Mouse (Mus musculus) stomach, postnatal 0 days (tissue): Measurements from ENCODE around the gene Zc3h15. TPM values are rescaled to one million over a fixed set of nuclear protein-coding genes. Genes with fewer than 3 reads are reported as not detected.

ENCODE experiments used
- ATAC-seq: fragments of 200-750 bp; cut with Nextera tagmentation; 2 replicates; pipeline ENCODE4 v1.8.0; 2017; ENCODE audit not compliant: low FRiP score, low TSS enrichment
- DNase-seq: peaks from one replicate; pipeline ENCODE4 v3.0.0-alpha.2; 2016; ENCODE audit warnings: low spot score
- H3K27ac ChIP-seq: fragments of 300-500 bp; sonication (generic); replicated peaks from 2 replicates; pipeline ENCODE4 v1.5.1; 2014; ENCODE audit warnings: mild to moderate bottlenecking, control low read depth
- H3K27me3 ChIP-seq: fragments of 300-500 bp; sonication (generic); 2 replicates; pipeline ENCODE4 v1.6.1; 2014; ENCODE audit warnings: low read length; ENCODE audit not compliant: control insufficient read depth, insufficient read depth
- H3K36me3 ChIP-seq: fragments of 300-500 bp; sonication (generic); 2 replicates; pipeline ENCODE4 v1.6.1; 2014; ENCODE audit warnings: low read length, mixed read lengths; ENCODE audit not compliant: control insufficient read depth, insufficient read depth
- H3K4me1 ChIP-seq: fragments of 300-500 bp; sonication (generic); replicated peaks from 2 replicates; pipeline ENCODE4 v1.6.1; 2014; ENCODE audit warnings: antibody characterized with exemption; ENCODE audit not compliant: control insufficient read depth, insufficient read depth
- H3K4me2 ChIP-seq: fragments of 300-500 bp; sonication (generic); replicated peaks from 2 replicates; pipeline ENCODE4 v1.6.1; 2014; ENCODE audit warnings: low read depth, mild to moderate bottlenecking, control low read depth, moderate library complexity
- H3K4me3 ChIP-seq: fragments of 300-500 bp; sonication (generic); 2 replicates; pipeline ENCODE4 v1.5.1; 2014; ENCODE audit warnings: low read depth, low read length, control low read depth
- H3K9ac ChIP-seq: fragments of 300-500 bp; sonication (generic); 2 replicates; pipeline ENCODE4 v1.6.1; 2014; ENCODE audit warnings: mild to moderate bottlenecking, low read length, control low read depth, mixed read lengths
- H3K9me3 ChIP-seq: fragments of 300-500 bp; sonication (generic); 2 replicates; pipeline ENCODE4 v1.6.1; 2016; ENCODE audit warnings: low read length; ENCODE audit not compliant: control insufficient read depth
- CTCF ChIP-seq: IDR thresholded peaks from 2 replicates; pipeline ENCODE4 v1.5.1; 2016; ENCODE audit warnings: antibody characterized with exemption, low read depth, mild to moderate bottlenecking, moderate library complexity
- EP300 ChIP-seq: optimal IDR thresholded peaks from 2 replicates; pipeline ENCODE3; 2016; ENCODE audit warnings: antibody characterized with exemption
- WGBS: fragments of 180-500 bp; shearing (Covaris S2); extraction: QIAGEN DNeasy Blood & Tissue Kit; methylation state at CpG from one replicate; pipeline ENCODE4 v1.1.7; 2014; 5-methylcytosine and 5-hydroxymethylcytosine counted together
- polyA plus RNA-seq: library from polyadenylated mRNA; unstranded; fragments of >200 nt; fragmentation: Nextera tagmentation; extraction: Ambion mirVana; gene quantifications from 2 replicates; pipeline ENCODE4 v1.2.1, GENCODE M21; 2015

Gene Zc3h15
- polyA plus RNA-seq, 1 experiment from 2014 or later: 106 TPM

DNA sequence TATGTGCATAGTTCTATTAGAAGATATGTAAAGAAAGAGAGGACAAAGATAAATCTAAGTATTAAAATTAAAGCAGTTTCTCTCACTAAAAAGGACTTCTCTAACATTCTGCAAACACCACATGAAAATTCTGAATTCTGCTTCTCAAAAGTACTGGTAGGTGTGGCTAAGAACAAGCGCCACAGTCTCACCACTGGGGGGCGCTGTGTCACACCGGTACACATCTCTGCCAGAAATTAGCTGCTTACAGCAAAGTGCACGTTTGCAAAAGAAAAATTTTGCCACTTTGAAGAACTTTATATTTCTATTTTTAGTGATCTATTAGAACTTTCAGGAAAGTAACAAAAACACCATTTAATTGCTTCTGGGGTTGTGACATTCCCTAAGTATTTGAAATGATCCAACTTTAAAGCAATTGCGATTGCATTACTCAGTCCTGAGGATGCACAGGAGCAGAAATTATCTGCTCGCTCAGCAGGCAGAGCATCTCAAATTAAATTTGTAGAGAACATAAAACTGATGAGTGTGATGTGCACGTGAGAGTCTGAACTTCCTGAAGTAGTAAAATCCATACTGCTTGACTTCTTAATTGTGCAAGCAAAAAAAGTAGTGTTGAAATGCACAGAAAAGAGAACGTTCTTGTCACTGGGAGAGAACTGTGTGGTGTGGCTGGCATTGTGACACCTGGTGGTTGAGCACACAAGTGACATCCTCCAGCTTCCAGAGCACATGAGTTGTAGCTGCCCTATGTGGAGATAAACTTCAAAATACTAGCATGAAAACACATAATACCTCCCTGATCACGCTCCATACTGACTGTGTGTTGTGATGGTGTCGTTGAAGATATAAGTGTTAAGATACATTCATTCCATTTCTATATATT, 18.8 kb upstream of the Zc3h15 start:
- DNase-seq (peak; percentile 85), ATAC-seq (no peak)
- TF ChIP-seq EP300: no peak
- TF ChIP-seq CTCF: peak; percentile 87
- Histone ChIP-seq H3K27ac (no peak overlapping the region), H3K4me2 (no peak overlapping the region; the same call in 1 of the 2 replicates), H3K9me3 (no peaks in the 10 kb centered on the region), H3K9ac (no peak overlapping the region), H3K36me3 (no peaks in the 10 kb centered on the region), H3K4me3 (no peak overlapping the region), H3K4me1 (no peaks in the 10 kb centered on the region), H3K27me3 (no peaks in the 10 kb centered on the region)
- whole genome bisulfite sequencing: 28% methylated on average over 10 of the region's 10 CpGs

DNA sequence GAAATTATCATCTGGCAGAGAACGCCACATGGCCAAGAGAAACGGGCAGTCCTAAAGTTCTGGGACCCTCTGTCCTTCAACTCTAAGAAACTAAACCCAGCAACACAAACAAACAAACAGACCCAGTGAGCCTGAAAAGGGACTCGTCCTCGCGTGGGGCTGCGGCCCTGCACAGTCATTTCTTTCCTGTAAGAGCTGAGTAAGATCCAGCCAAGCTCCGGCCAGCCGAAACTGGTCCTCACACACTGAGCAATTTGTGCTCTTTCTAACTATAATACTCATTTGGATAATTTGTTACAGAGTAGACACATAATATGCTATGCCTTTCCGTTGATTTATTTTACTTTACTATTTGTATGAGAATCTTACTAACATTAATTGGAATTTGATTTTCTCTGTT, 17.4 kb upstream of the Zc3h15 start:
- WGBS: 81% methylated on average over 9 of the region's 9 CpGs
- no peak overlapping the region for H3K27ac ChIP-seq
- H3K27me3 ChIP-seq: no peaks in the 10 kb centered on the region
- H3K9ac ChIP-seq: no peak overlapping the region
- H3K4me1 ChIP-seq: no peaks in the 10 kb centered on the region
- H3K4me3 ChIP-seq: no peak overlapping the region
- H3K36me3 ChIP-seq: no peaks in the 10 kb centered on the region
- DNase-seq (no peak), ATAC-seq (no peak)
- no peaks in the 10 kb centered on the region for H3K9me3 ChIP-seq
- TF ChIP-seq CTCF (no peak), EP300 (no peak)
- H3K4me2 ChIP-seq: no peak overlapping the region

DNA sequence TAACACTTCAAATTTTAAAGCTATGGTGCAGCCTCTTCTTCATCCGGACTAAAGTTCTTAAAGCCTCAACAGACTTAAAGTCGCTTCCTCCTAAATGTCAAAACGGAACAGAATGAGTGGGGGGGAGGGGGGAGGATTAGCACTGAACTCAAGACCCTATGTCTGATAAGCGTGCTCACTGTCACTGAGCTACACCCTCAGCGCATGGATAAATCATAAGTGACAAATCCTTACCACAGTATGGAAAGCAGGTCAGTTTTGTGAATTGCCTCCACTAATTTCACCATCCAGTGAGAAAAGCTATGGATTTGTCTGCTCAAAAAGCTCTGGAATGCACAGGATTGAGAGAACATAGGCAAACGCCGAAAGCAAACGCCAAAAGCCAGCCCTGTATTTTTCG, 16.7 kb upstream of the Zc3h15 start:
- no peaks in the 10 kb centered on the region for H3K4me1 ChIP-seq
- H3K36me3 ChIP-seq: no peaks in the 10 kb centered on the region
- DNase-seq: no peak
- ATAC-seq: no peak
- no peaks in the 10 kb centered on the region for H3K9me3 ChIP-seq
- no peak overlapping the region for H3K9ac ChIP-seq
- TF ChIP-seq CTCF (no peak), EP300 (no peak)
- H3K27ac ChIP-seq: no peak overlapping the region
- H3K4me3 ChIP-seq: no peak overlapping the region
- no peak overlapping the region for H3K4me2 ChIP-seq
- H3K27me3 ChIP-seq: no peaks in the 10 kb centered on the region
- WGBS: 77% methylated on average over 9 of the region's 9 CpGs

DNA sequence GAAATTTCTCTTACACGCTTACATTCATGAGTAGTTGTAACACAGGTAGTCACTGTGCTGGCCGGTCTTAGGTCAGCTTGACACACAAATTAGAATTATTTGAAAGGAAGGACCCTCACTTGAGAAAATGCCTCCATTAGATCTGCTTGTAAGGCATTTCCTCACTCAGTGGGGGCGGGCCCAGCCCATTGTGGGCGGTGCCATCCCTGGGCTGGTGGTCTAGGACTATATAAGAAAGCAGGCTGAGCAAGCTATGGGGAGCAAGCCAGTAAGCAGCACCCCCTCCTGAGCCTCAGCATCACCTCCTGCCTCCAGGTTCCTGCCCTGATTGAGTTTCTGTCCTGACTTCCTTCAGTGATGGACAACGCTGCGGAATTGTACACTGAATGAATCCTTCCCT, 16.3 kb upstream of the Zc3h15 start:
- H3K9ac ChIP-seq: no peak overlapping the region
- WGBS: 92% methylated on average over 6 of the region's 6 CpGs
- H3K36me3 ChIP-seq: no peaks in the 10 kb centered on the region
- H3K4me2 ChIP-seq: no peak overlapping the region
- no peak for TF ChIP-seq EP300
- TF ChIP-seq CTCF: no peak
- no peaks in the 10 kb centered on the region for H3K27me3 ChIP-seq
- H3K4me1 ChIP-seq: no peaks in the 10 kb centered on the region
- no peak for ATAC-seq
- no peak overlapping the region for H3K4me3 ChIP-seq
- no peak overlapping the region for H3K27ac ChIP-seq
- no peaks in the 10 kb centered on the region for H3K9me3 ChIP-seq
- no peak for DNase-seq

DNA sequence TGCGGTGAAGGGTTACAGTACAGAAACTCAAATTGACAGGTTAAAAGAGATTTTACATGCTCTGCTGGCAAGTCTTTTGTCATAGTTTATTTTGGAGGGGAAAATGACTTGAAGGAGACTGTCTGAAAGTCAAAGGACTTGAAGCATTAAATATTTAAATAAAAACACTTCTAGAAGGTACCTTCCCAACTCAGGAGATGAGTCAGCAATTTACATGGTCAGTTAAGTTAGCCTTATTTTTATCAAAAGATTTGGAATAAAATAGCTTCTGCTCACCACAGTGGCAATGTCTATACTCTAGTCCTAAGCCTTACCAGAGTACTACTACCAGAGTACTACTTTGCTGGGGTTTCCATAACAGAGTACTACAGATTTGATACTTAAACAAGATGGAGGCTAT, 2.2 kb upstream of the Zc3h15 start:
- ATAC-seq: no peak
- Histone ChIP-seq H3K9me3 (no peaks in the 10 kb centered on the region), H3K9ac (no peak overlapping the region), H3K4me2 (no peak overlapping the region), H3K27ac (no peak overlapping the region), H3K36me3 (no peaks in the 10 kb centered on the region), H3K27me3 (peaks cover 3% of the 10 kb centered on the region; the same call in 1 of the 2 replicates), H3K4me3 (no peak overlapping the region), H3K4me1 (no peaks in the 10 kb centered on the region; the same call in 1 of the 2 replicates)
- 72% methylated on average over 1 of the region's 1 CpGs for WGBS
- no peak for DNase-seq
- no peak for TF ChIP-seq EP300
- no peak for TF ChIP-seq CTCF

DNA sequence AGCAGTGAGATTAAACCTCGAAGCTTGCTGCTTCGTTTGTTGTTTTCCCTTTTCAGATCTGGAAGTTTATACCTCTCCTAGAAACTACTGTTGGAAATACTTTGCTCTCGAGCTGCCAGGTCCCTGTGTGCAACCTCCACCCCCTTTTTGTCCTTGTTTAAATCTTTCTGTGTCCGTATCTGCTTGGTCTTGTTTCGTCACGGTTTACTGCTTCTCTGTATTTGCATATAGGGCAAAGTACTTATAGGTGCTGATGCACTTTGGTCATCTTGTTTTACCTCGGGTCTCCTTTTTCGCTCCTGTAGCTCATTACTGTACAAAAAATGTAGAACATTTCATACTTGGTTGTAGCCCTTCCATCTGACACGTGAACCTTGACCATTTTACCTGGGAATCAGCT, 4.7 kb downstream of the Zc3h15 start:
- Histone ChIP-seq H3K9me3 (no peaks in the 10 kb centered on the region), H3K4me2 (peak overlapping the region; percentile 5; the same call in 1 of the 2 replicates), H3K36me3 (0 out of 2 replicates have a peak, but pooled peaks cover 2% of the 10 kb centered on the region), H3K27ac (no peak overlapping the region), H3K4me1 (no peaks in the 10 kb centered on the region; the same call in 1 of the 2 replicates), H3K4me3 (no peak overlapping the region), H3K27me3 (no peaks in the 10 kb centered on the region), H3K9ac (no peak overlapping the region)
- TF ChIP-seq CTCF: no peak
- no peak for ATAC-seq
- WGBS: 61% methylated on average over 9 of the region's 9 CpGs
- DNase-seq: no peak
